Mouse (Mus musculus) hindbrain, embryonic 15.5 days (tissue): ENCODE data around the gene Actr3. TPM values are rescaled to one million over a fixed set of nuclear protein-coding genes. Genes with fewer than 3 reads are reported as not detected.

Source experiments
- ATAC-seq: fragments of 200-750 bp; cut with Nextera tagmentation; 2 replicates; pipeline ENCODE4 v1.8.0; 2017; ENCODE audit warnings: low read depth, moderate number of reproducible peaks, moderate TSS enrichment; ENCODE audit not compliant: low FRiP score
- H3K27ac ChIP-seq: fragments of 300-500 bp; sonication (generic); replicated peaks from 2 replicates; pipeline ENCODE4 v1.5.1; 2015; ENCODE audit warnings: mild to moderate bottlenecking, inconsistent platforms
- H3K27me3 ChIP-seq: fragments of 300-500 bp; sonication (generic); 2 replicates; pipeline ENCODE4 v1.6.1; 2015; ENCODE audit warnings: control low read depth, inconsistent platforms
- H3K36me3 ChIP-seq: fragments of 300-500 bp; sonication (generic); 2 replicates; pipeline ENCODE4 v1.6.1; 2015; ENCODE audit warnings: control low read depth, inconsistent platforms
- H3K4me1 ChIP-seq: fragments of 300-500 bp; sonication (generic); replicated peaks from 2 replicates; pipeline ENCODE4 v1.6.1; 2015; ENCODE audit warnings: control low read depth, inconsistent platforms
- H3K4me2 ChIP-seq: fragments of 300-500 bp; sonication (generic); 2 replicates; pipeline ENCODE4 v1.6.1; 2015; ENCODE audit warnings: moderate library complexity, mild to moderate bottlenecking, inconsistent platforms
- H3K4me3 ChIP-seq: fragments of 300-500 bp; sonication (generic); 2 replicates; pipeline ENCODE4 v1.5.1; 2015; ENCODE audit warnings: mild to moderate bottlenecking, inconsistent platforms
- H3K9ac ChIP-seq: fragments of 300-500 bp; sonication (generic); 2 replicates; pipeline ENCODE4 v1.6.1; 2015; ENCODE audit warnings: inconsistent platforms
- H3K9me3 ChIP-seq: fragments of 300-500 bp; sonication (generic); 2 replicates; pipeline ENCODE4 v1.6.1; 2016; ENCODE audit warnings: control low read depth, inconsistent platforms
- WGBS: fragments of 180-500 bp; shearing (Covaris S2); methylation state at CpG from one replicate; pipeline ENCODE4 v1.1.7; 2015; 5-methylcytosine and 5-hydroxymethylcytosine counted together
- polyA plus RNA-seq: library from polyadenylated mRNA; unstranded; fragments of >200 nt; fragmentation: Nextera tagmentation; extraction: Ambion mirVana; gene quantifications from 2 replicates; pipeline ENCODE4 v1.2.1, GENCODE M21; 2015

Actr3 gene
- polyA plus RNA-seq, 1 experiment from 2014 or later, result 234 TPM

DNA sequence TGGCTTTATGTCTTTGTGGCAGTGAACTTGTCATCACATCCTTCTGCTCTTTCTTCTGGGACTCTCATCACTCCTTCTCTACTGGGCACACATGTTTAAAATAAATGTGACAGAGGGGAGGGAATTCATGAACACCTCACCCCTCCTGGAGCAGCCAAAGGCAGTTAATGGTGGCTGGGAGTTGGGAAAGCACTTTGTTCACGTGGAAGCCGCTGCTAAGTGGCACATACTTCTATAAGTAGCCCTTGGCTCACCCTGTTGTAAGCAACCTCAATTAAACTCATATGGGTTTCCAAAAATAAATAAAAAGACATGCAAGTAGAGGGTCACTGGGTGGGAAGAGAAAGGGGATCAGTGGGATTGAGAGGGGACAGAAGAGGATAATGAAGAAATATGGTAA lies 27.8 kb upstream of the Actr3 start:
- Histone ChIP-seq H3K27me3 (no peaks in the 10 kb centered on the region), H3K4me1 (no peaks in the 10 kb centered on the region), H3K4me2 (no peak overlapping the region), H3K4me3 (no peak overlapping the region), H3K36me3 (no peaks in the 10 kb centered on the region), H3K9ac (no peak overlapping the region), H3K9me3 (no peaks in the 10 kb centered on the region), H3K27ac (no peak overlapping the region)
- WGBS, result 84% methylated on average over 2 of the region's 2 CpGs
- no peak for ATAC-seq

GRCm38 (mm10) chr1:125462917-125463316 lies 27.4 kb upstream of the Actr3 start:
- H3K36me3 ChIP-seq, result no peaks in the 10 kb centered on the region
- H3K27ac ChIP-seq, result no peak overlapping the region
- ATAC-seq, result no peak
- H3K9ac ChIP-seq, result no peak overlapping the region
- H3K4me2 ChIP-seq, result no peak overlapping the region
- H3K4me1 ChIP-seq, result no peaks in the 10 kb centered on the region
- no peaks in the 10 kb centered on the region for H3K9me3 ChIP-seq
- WGBS, result 83% methylated on average over 1 of the region's 1 CpGs
- no peak overlapping the region for H3K4me3 ChIP-seq
- no peaks in the 10 kb centered on the region for H3K27me3 ChIP-seq

- Histone ChIP-seq H3K27ac (no peak overlapping the region), H3K9me3 (no peaks in the 10 kb centered on the region)
- 84% methylated on average over 5 of the region's 5 CpGs for WGBS
Measured at GRCm38 (mm10) chr1:125458531-125458930, 23.0 kb upstream of the Actr3 start.

GRCm38 (mm10) chr1:125455128-125455527 lies 19.6 kb upstream of the Actr3 start:
- WGBS, result 12% methylated on average over 2 of the region's 2 CpGs
- Histone ChIP-seq H3K36me3 (no peaks in the 10 kb centered on the region), H3K9me3 (no peaks in the 10 kb centered on the region), H3K27ac (no peak overlapping the region), H3K4me1 (no peaks in the 10 kb centered on the region), H3K9ac (no peak overlapping the region), H3K27me3 (no peaks in the 10 kb centered on the region), H3K4me3 (no peak overlapping the region), H3K4me2 (no peak overlapping the region)
- no peak for ATAC-seq

More at GRCm38 (mm10) chr1:125458531-125458930, 23.0 kb upstream of the Actr3 start:
- no peak overlapping the region for H3K9ac ChIP-seq
- H3K4me2 ChIP-seq, result no peak overlapping the region
- no peaks in the 10 kb centered on the region for H3K4me1 ChIP-seq
- no peak for ATAC-seq
- H3K4me3 ChIP-seq, result no peak overlapping the region
- no peaks in the 10 kb centered on the region for H3K36me3 ChIP-seq
- no peaks in the 10 kb centered on the region for H3K27me3 ChIP-seq

GRCm38 (mm10) chr1:125450282-125451000 lies 14.9 kb upstream of the Actr3 start:
- Histone ChIP-seq H3K4me1 (no peaks in the 10 kb centered on the region), H3K27ac (no peak overlapping the region), H3K9ac (no peak overlapping the region), H3K36me3 (no peaks in the 10 kb centered on the region), H3K4me3 (no peak overlapping the region), H3K27me3 (no peaks in the 10 kb centered on the region), H3K9me3 (no peaks in the 10 kb centered on the region), H3K4me2 (no peak overlapping the region)
- WGBS, result 88% methylated on average over 4 of the region's 4 CpGs
- ATAC-seq, result no peak

GRCm38 (mm10) chr1:125447926-125448325 lies 12.4 kb upstream of the Actr3 start:
- Histone ChIP-seq H3K27me3 (no peaks in the 10 kb centered on the region), H3K9me3 (no peaks in the 10 kb centered on the region), H3K27ac (no peak overlapping the region), H3K9ac (no peak overlapping the region), H3K4me1 (no peaks in the 10 kb centered on the region), H3K4me2 (no peak overlapping the region), H3K4me3 (no peak overlapping the region), H3K36me3 (no peaks in the 10 kb centered on the region)
- ATAC-seq, result no peak

GRCm38 (mm10) chr1:125441679-125442078 lies 6.2 kb upstream of the Actr3 start:
- Histone ChIP-seq H3K36me3 (no peaks in the 10 kb centered on the region), H3K4me3 (no peak overlapping the region), H3K9me3 (no peaks in the 10 kb centered on the region), H3K9ac (no peak overlapping the region), H3K27me3 (no peaks in the 10 kb centered on the region), H3K27ac (no peak overlapping the region), H3K4me1 (no peaks in the 10 kb centered on the region), H3K4me2 (no peak overlapping the region)
- no peak for ATAC-seq
- 87% methylated on average over 7 of the region's 7 CpGs for WGBS

- ATAC-seq, result no peak
Measured at GRCm38 (mm10) chr1:125441251-125441650, 5.7 kb upstream of the Actr3 start.

GRCm38 (mm10) chr1:125439556-125439955 lies 4.0 kb upstream of the Actr3 start:
- no peak overlapping the region for H3K4me2 ChIP-seq
- no peaks in the 10 kb centered on the region for H3K27me3 ChIP-seq
- ATAC-seq, result no peak
- no peaks in the 10 kb centered on the region for H3K36me3 ChIP-seq
- no peaks in the 10 kb centered on the region for H3K9me3 ChIP-seq
- H3K4me3 ChIP-seq, result no peak overlapping the region
- H3K9ac ChIP-seq, result no peak overlapping the region
- H3K27ac ChIP-seq, result no peak overlapping the region
- peaks cover 6% of the 10 kb centered on the region for H3K4me1 ChIP-seq
- 95% methylated on average over 3 of the region's 3 CpGs for WGBS

More at GRCm38 (mm10) chr1:125441251-125441650, 5.7 kb upstream of the Actr3 start:
- no peak overlapping the region for H3K4me2 ChIP-seq
- peaks cover 3% of the 10 kb centered on the region for H3K4me1 ChIP-seq
- H3K4me3 ChIP-seq, result no peak overlapping the region
- H3K27me3 ChIP-seq, result no peaks in the 10 kb centered on the region
- H3K36me3 ChIP-seq, result no peaks in the 10 kb centered on the region
- H3K9me3 ChIP-seq, result no peaks in the 10 kb centered on the region
- 87% methylated on average over 6 of the region's 6 CpGs for WGBS
- no peak overlapping the region for H3K27ac ChIP-seq
- no peak overlapping the region for H3K9ac ChIP-seq

DNA sequence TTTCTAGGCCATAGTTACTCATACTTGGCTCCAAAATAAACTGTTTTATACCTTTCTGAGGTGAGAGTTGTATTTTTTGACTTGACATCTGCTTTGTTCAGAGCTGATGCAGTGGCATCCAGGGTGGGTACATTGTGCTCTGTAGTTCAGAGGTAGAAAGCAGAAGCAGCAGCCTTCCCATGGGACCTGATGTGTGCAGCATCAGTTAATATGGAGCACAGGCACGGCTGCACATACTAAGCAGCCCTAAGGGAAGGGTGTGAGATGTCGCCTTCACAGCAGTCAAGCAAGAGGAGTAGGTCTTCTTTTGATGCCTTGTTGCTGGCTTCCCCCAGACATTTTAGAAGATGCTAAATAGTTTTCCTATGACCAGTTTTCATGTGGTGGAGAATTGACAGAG lies 3.3 kb upstream of the Actr3 start:
- Histone ChIP-seq H3K4me3 (no peak overlapping the region), H3K4me2 (no peak overlapping the region), H3K27me3 (no peaks in the 10 kb centered on the region), H3K4me1 (peaks cover 9% of the 10 kb centered on the region), H3K9ac (no peak overlapping the region), H3K9me3 (no peaks in the 10 kb centered on the region), H3K27ac (no peak overlapping the region), H3K36me3 (no peaks in the 10 kb centered on the region)
- no peak for ATAC-seq
- 85% methylated on average over 2 of the region's 2 CpGs for WGBS

- Histone ChIP-seq H3K4me1 (peaks cover 18% of the 10 kb centered on the region), H3K4me2 (no peak overlapping the region), H3K27ac (no peak overlapping the region), H3K36me3 (no peaks in the 10 kb centered on the region), H3K9ac (no peak overlapping the region), H3K27me3 (no peaks in the 10 kb centered on the region), H3K4me3 (no peak overlapping the region), H3K9me3 (no peaks in the 10 kb centered on the region)
- WGBS, result 70% methylated on average over 3 of the region's 3 CpGs
- ATAC-seq, result no peak
Measured at GRCm38 (mm10) chr1:125437927-125438326, 2.4 kb upstream of the Actr3 start.

DNA sequence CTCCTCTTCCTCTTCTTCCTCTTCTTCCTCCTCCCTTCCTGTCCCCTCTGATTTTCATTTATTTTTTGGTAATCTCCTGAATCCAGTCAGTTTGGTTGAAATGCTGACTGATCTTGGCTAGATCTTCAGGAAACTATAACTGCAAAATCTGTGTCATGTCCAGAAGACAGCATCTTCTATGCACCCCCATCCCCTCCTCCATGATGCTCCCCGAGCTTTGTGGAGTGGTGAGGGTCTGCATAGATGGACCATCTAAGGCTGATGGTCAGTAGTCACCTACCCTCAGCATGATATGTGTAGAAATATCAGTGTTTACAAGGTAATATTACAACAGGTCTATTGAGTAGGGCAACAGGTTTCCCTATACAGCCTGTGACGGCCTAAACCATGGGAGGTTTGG lies 1.6 kb upstream of the Actr3 start:
- H3K4me3 ChIP-seq, result no peak overlapping the region
- H3K36me3 ChIP-seq, result no peaks in the 10 kb centered on the region
- H3K4me1 ChIP-seq, result peaks cover 26% of the 10 kb centered on the region
- 86% methylated on average over 2 of the region's 2 CpGs for WGBS
- no peak overlapping the region for H3K4me2 ChIP-seq
- no peaks in the 10 kb centered on the region for H3K27me3 ChIP-seq
- H3K9ac ChIP-seq, result no peak overlapping the region
- no peak overlapping the region for H3K27ac ChIP-seq
- no peaks in the 10 kb centered on the region for H3K9me3 ChIP-seq
- ATAC-seq, result no peak

- ATAC-seq, result peak; percentile 65; the same call in 1 of the 2 replicates
- WGBS, result 2% methylated on average over 19 of the region's 23 CpGs
Measured at GRCm38 (mm10) chr1:125435018-125435368, 534 bp downstream of the Actr3 start.

More at GRCm38 (mm10) chr1:125435018-125435368, 534 bp downstream of the Actr3 start:
- peak overlapping the region; percentile 68 for H3K4me2 ChIP-seq
- peak overlapping the region; percentile 99 for H3K27ac ChIP-seq
- peak overlapping the region; percentile 96 for H3K4me3 ChIP-seq
- no peaks in the 10 kb centered on the region for H3K27me3 ChIP-seq
- H3K9ac ChIP-seq, result peak overlapping the region; percentile 97
- peaks cover 37% of the 10 kb centered on the region for H3K4me1 ChIP-seq
- H3K36me3 ChIP-seq, result no peaks in the 10 kb centered on the region
- no peaks in the 10 kb centered on the region for H3K9me3 ChIP-seq
